Mouse (Mus musculus) MEL (cell line): ENCODE data around the gene Gal3st2b. TPM values are rescaled to one million over a fixed set of nuclear protein-coding genes. Genes with fewer than 3 reads are reported as not detected.
"Not testable (repeated sequence)": the region's sequence is repeated elsewhere in the genome, so short reads cannot be mapped to it uniquely, and the experiment has no call there.

Experiments used
- DNase-seq: peaks from one replicate; pipeline ENCODE4 v3.0.0; 2011; ENCODE audit warnings: low read depth, low spot score
- H3K27ac ChIP-seq: 2 replicates; pipeline ENCODE4 v1.5.1; 2012; ENCODE audit warnings: low read depth, mild to moderate bottlenecking, control low read depth, low read length, moderate library complexity; ENCODE audit not compliant: control insufficient read depth
- H3K27me3 ChIP-seq, 2 experiments: fragments of 150-350 bp in 1 of 2; sonication (generic) in 1 of 2; 2 replicates each; pipeline ENCODE4 v1.6.1; 2012; ENCODE audit warnings: low read length in 2 of 2, mild to moderate bottlenecking in 2 of 2, improper control_type of control experiment in 1 of 2, moderate library complexity in 1 of 2; ENCODE audit not compliant: insufficient read depth in 2 of 2, control insufficient read depth in 1 of 2
- H3K36me3 ChIP-seq, 2 experiments: 2 replicates each; pipeline ENCODE4 v1.6.1; 2012 to 2014; ENCODE audit warnings: low read length in 2 of 2, improper control_type of control experiment in 1 of 2, inconsistent platforms in 1 of 2, mild to moderate bottlenecking in 1 of 2; ENCODE audit not compliant: insufficient read depth in 2 of 2, control insufficient read depth in 1 of 2
- H3K4me1 ChIP-seq, 2 experiments: fragments of 150-350 bp in 1 of 2; sonication (generic) in 1 of 2; 2 replicates each; pipeline ENCODE4 v1.6.1; 2012; ENCODE audit warnings: low read length in 2 of 2, improper control_type of control experiment in 1 of 2, mild to moderate bottlenecking in 1 of 2; ENCODE audit not compliant: insufficient read depth in 2 of 2, control insufficient read depth in 1 of 2
- H3K4me3 ChIP-seq, 2 experiments: fragments of 150-350 bp in 1 of 2; sonication (generic) in 1 of 2; 2 replicates each; pipeline ENCODE4 v1.5.1; 2012; ENCODE audit warnings: low read depth in 2 of 2, low read length in 2 of 2, mild to moderate bottlenecking in 2 of 2, moderate library complexity in 2 of 2, control low read depth in 1 of 2, improper control_type of control experiment in 1 of 2; ENCODE audit not compliant: control insufficient read depth in 1 of 2, insufficient read depth in 1 of 2
- H3K79me2 ChIP-seq: 2 replicates; pipeline ENCODE4 v1.6.1; 2012; ENCODE audit warnings: mild to moderate bottlenecking, low read length, moderate library complexity; ENCODE audit not compliant: control insufficient read depth, poor library complexity, insufficient read depth
- H3K9ac ChIP-seq: 2 replicates; pipeline ENCODE4 v1.6.1; 2012; ENCODE audit warnings: low read depth, mild to moderate bottlenecking, control low read depth, low read length, moderate library complexity; ENCODE audit not compliant: control insufficient read depth, poor library complexity, severe bottlenecking
- H3K9me3 ChIP-seq: fragments of 150-350 bp; sonication (generic); replicated peaks from 2 replicates; pipeline ENCODE4 v1.6.1; 2012; ENCODE audit warnings: mild to moderate bottlenecking, low read length, improper control_type of control experiment, moderate library complexity; ENCODE audit not compliant: insufficient read depth
- polyA plus RNA-seq, 2 experiments: library from polyadenylated mRNA; stranded (reverse) in 1 of 2; unstranded in 1 of 2; fragments of >175 nt in 1 of 2; fragments of >200 nt in 1 of 2; gene quantifications; 2 replicates each; pipeline versions ENCODE4 v1.2.1 to v1.2.4; 2012; ENCODE audit warnings: low replicate concordance in 2 of 2, low read depth in 1 of 2; ENCODE audit not compliant: insufficient read length in 2 of 2, insufficient read depth in 1 of 2, missing spikeins in 1 of 2
- total RNA-seq: library from RNA; depleted of rRNA; stranded (reverse); fragments of 300-350 nt; gene quantifications from 2 replicates; pipeline ENCODE4 v1.2.3, GENCODE M21; 2012

Gal3st2b gene
- total and polyA plus RNA-seq, 3 experiments, result 0.14 TPM; not detected in 2

- not testable (repeated sequence) for DNase-seq, H3K79me2 ChIP-seq, H3K27me3 ChIP-seq, H3K27ac ChIP-seq, H3K9me3 ChIP-seq, H3K36me3 ChIP-seq, H3K4me1 ChIP-seq, H3K4me3 ChIP-seq, H3K9ac ChIP-seq
Observed at GRCm38 (mm10) chr1:93970380-93970779, 52.3 kb downstream of the Gal3st2b start.

DNA sequence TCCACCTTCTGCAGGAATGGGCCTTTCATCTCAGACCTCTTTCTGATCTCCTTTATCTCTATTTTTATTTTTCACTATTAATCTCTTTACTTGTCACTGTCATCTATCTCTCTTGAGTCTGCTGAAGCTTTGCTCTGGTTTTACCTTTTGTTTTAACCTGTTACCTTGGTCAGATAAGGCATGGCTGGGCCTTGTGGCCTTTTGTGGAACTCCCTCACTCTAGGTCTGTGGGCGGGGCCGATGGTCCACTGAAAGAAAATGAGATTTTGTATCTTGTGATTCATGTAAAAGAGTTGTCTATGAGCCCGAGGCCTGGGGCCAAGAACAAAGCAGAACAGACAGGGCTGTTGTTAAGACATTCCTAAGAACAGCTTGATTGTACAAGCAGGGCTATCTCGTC lies 52.7 kb downstream of the Gal3st2b start:
- not testable (repeated sequence) for H3K79me2 ChIP-seq, H3K27me3 ChIP-seq, H3K4me1 ChIP-seq, DNase-seq, H3K27ac ChIP-seq, H3K4me3 ChIP-seq, H3K9ac ChIP-seq, H3K9me3 ChIP-seq, H3K36me3 ChIP-seq

- H3K79me2 ChIP-seq, H3K4me3 ChIP-seq, H3K27ac ChIP-seq, H3K36me3 ChIP-seq, H3K27me3 ChIP-seq, H3K4me1 ChIP-seq, H3K9me3 ChIP-seq, H3K9ac ChIP-seq, DNase-seq: not testable (repeated sequence)
Observed at GRCm38 (mm10) chr1:93975764-93976163, 57.7 kb downstream of the Gal3st2b start.

DNA sequence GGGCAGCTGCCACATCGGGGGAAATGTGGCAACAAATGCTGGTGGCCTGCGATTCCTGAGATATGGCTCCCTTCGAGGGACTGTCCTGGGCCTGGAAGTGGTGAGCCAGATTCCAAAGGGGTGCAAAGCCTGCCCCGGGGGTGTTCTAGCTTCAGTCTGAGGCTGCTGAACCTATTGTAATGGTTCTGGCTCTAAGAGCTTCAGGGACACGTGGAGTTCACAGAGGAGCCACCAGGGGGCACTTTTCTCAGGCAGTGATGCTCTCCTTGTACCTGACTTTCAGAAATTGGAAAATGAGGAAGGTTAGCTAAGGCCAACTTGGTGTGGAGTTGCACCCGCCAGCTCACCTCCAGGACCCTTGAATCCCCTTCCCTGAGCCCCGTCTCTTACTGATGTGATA lies 60.2 kb downstream of the Gal3st2b start:
- H3K4me3 ChIP-seq, DNase-seq, H3K4me1 ChIP-seq, H3K27me3 ChIP-seq, H3K36me3 ChIP-seq, H3K27ac ChIP-seq, H3K9me3 ChIP-seq, H3K79me2 ChIP-seq, H3K9ac ChIP-seq: not testable (repeated sequence)

DNA sequence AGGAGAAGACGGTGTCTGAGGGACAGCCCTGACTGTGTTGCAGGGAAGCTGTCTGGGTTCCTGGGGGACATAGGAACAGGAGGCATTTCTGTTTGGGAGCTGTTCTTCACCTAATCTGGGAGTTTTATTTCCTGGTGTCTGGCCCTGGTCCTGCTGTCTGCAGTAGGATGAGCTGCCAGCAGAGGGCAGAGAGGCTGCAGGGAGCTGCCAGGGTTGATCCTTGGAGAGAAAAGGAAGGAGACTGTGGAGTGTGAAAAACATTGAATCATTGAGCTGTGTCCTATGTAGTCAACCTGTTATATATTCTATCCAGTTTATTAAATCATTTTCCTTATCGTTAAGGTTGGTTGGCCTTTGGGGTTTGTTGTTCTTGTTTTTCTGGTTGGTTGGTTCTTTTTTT lies 62.8 kb downstream of the Gal3st2b start:
- not testable (repeated sequence) for H3K4me3 ChIP-seq, H3K36me3 ChIP-seq, DNase-seq, H3K27me3 ChIP-seq, H3K27ac ChIP-seq, H3K9me3 ChIP-seq, H3K79me2 ChIP-seq, H3K9ac ChIP-seq, H3K4me1 ChIP-seq
